In genomic region chr4:56865971-56866370, GRCm38 (mm10) we compare ENCODE assay signal across 7 mouse cellular contexts. TPM values are rescaled to one million over a fixed set of nuclear protein-coding genes. Genes with fewer than 3 reads are reported as not detected.
DNase-seq lines count a peak whose midpoint lies in the region; ATAC-seq lines count a peak whose summit lies in the region.

No protein-coding gene starts in this region.

- intact Hi-C loops in left cerebral cortex, postnatal 4 days (cut with DNase I), result no loop called here

- H3K4me2 ChIP-seq in forebrain, embryonic 11.5 days (ENCODE audit: low read depth, low read length, severe bottlenecking), result no peak overlapping the region

- no peaks in the 10 kb centered on the region for H3K9me3 ChIP-seq in forebrain, embryonic 11.5 days (ENCODE audit: control insufficient read depth, low read length)

- WGBS in forebrain, embryonic 11.5 days, result 38% methylated on average over 4 of the region's 4 CpGs

- no peak overlapping the region for H3K9ac ChIP-seq in forebrain, embryonic 11.5 days (ENCODE audit: low read length)

- no peak overlapping the region for H3K27ac ChIP-seq in forebrain, embryonic 11.5 days (ENCODE audit: low read depth, low read length)

- DNase-seq in layer of hippocampus, adult 11-12 months (ENCODE audit: low spot score), result peak; percentile 21
- no peak for DNase-seq in layer of hippocampus, postnatal 10 days (ENCODE audit: low spot score in 2 of 2)
- peak; percentile 40 for DNase-seq in ZHBTc4 (ENCODE audit: low read depth, low spot score)
- DNase-seq in cerebellum, postnatal 10 days, result peak; percentile 51 to 60
- peak; percentile 28 for DNase-seq in left cerebral cortex, postnatal 4 days
- DNase-seq in c-Kit-positive CD71-positive TER-119-positive erythroid progenitor cells, embryonic 14.5 days (ENCODE audit: low spot score), result no peak
- DNase-seq in forebrain, embryonic 11.5 days (ENCODE audit: low spot score), result no peak

- no peak for ATAC-seq in forebrain, embryonic 11.5 days (replicated peaks; ENCODE audit: low FRiP score)

- no peak overlapping the region for H3K4me3 ChIP-seq in forebrain, embryonic 11.5 days (ENCODE audit: low read depth, low read length)

- H3K4me1 ChIP-seq in forebrain, embryonic 11.5 days (replicated peaks; ENCODE audit: control insufficient read depth, insufficient read depth, low read length), result peaks cover 7% of the 10 kb centered on the region

- no peaks in the 10 kb centered on the region for H3K36me3 ChIP-seq in forebrain, embryonic 11.5 days (ENCODE audit: control insufficient read depth, insufficient read depth, low read length)

- no peaks in the 10 kb centered on the region for H3K27me3 ChIP-seq in forebrain, embryonic 11.5 days (ENCODE audit: control insufficient read depth, insufficient read depth, low read length)

RNA-seq across cellular contexts. Expression of gene Ctnnal1, which starts 1.0 kb away (rescaled TPM):
- total RNA-seq in layer of hippocampus, postnatal 10 days (2021), result 10 to 100 TPM; 13.1 to 17.6 TPM
- 10 to 100 TPM; 18.5 to 20.4 TPM for total RNA-seq in left cerebral cortex, postnatal 4 days (2021)
- 30.5 and 36.8 TPM in 2 replicates for polyA plus RNA-seq in forebrain, embryonic 11.5 days (2014; fragmentation: Nextera tagmentation; extraction: Ambion mirVana)

Comparison
In these comparisons a context has a peak if more than half of its experiments do, and no peak if none do; other contexts are left out.
1. DNase-seq: peak in layer of hippocampus, adult 11-12 months (single experiment), ZHBTc4 (single experiment), cerebellum, postnatal 10 days (2 of 2) and left cerebral cortex, postnatal 4 days (single experiment); none in layer of hippocampus, postnatal 10 days (0 of 2), c-Kit-positive CD71-positive TER-119-positive erythroid progenitor cells, embryonic 14.5 days (single experiment) and forebrain, embryonic 11.5 days (single experiment).